In genomic region chr17:27393432-27393831, GRCm38 (mm10) we compare ENCODE assay signal across 11 mouse cellular contexts.
DNase-seq lines count a peak whose midpoint lies in the region; ATAC-seq and TF ChIP-seq lines count a peak whose summit lies in the region.
"Had no signal": no experiment of that assay in that cellular context is flagged by ENCODE, and none has a peak within 500 bp of the region (broad histone marks: within the 10 kb centered on the region; RNA-seq: fewer than 3 reads in every experiment).

No protein-coding gene starts in this region.

- no peaks in the 10 kb centered on the region for H3K4me1 ChIP-seq in kidney, postnatal 0 days (replicated peaks; ENCODE audit: insufficient read depth, low read length)
- no peaks in the 10 kb centered on the region for H3K4me1 ChIP-seq in kidney, embryonic 16.5 days (ENCODE audit: insufficient read depth, low read length)
- no peaks in the 10 kb centered on the region for H3K4me1 ChIP-seq in thymus, adult 2 months (replicated peaks; ENCODE audit: control insufficient read depth, insufficient read depth, low read length)
- peaks cover 42% of the 10 kb centered on the region for H3K4me1 ChIP-seq in hindbrain, embryonic 12.5 days

- H3K27ac ChIP-seq in kidney, postnatal 0 days, result no peak overlapping the region
- H3K27ac ChIP-seq in kidney, embryonic 16.5 days (ENCODE audit: low read length), result no peak overlapping the region
- no peak overlapping the region for H3K27ac ChIP-seq in thymus, adult 2 months (ENCODE audit: control insufficient read depth, insufficient read depth, low read length)
- H3K27ac ChIP-seq in hindbrain, embryonic 12.5 days, result peak overlapping the region; percentile 35; the same call in 1 of the 2 replicates
- H3K27ac ChIP-seq: gastrocnemius, adult 2 months; kidney, embryonic 15.5 days had no signal

- peak; percentile 45 for TF ChIP-seq CTCF in kidney, postnatal 0 days (IDR thresholded peaks at IDR 0.05; ENCODE audit: low read depth)
- peak; percentile 15; the same call in 1 of the 2 replicates for TF ChIP-seq CTCF in thymus, adult 2 months (IDR thresholded peaks at IDR 0.05; ENCODE audit: borderline replicate concordance, control insufficient read depth, extremely low read depth, insufficient read depth, low read length, poor library complexity)

- no peaks in the 10 kb centered on the region for H3K27me3 ChIP-seq in kidney, postnatal 0 days (ENCODE audit: insufficient read depth, low read length)
- H3K27me3 ChIP-seq in kidney, embryonic 16.5 days (ENCODE audit: insufficient read depth, low read length), result no peaks in the 10 kb centered on the region
- H3K27me3 ChIP-seq in thymus, adult 2 months (ENCODE audit: control insufficient read depth, insufficient read depth, low read length), result no peaks in the 10 kb centered on the region
- H3K27me3 ChIP-seq in hindbrain, embryonic 12.5 days, result no peaks in the 10 kb centered on the region
- H3K27me3 ChIP-seq: kidney, embryonic 15.5 days had no signal

- DNase-seq in kidney, postnatal 0 days (ENCODE audit: low spot score), result no peak
- DNase-seq in thymus, adult 2 months, result no peak
- DNase-seq in thymus, postnatal 14 days, result no peak
- DNase-seq in Muller cell, postnatal 12 days (ENCODE audit: inconsistent ontology term), result no peak
- DNase-seq in thymus, postnatal 0 days (ENCODE audit: low spot score), result no peak
- DNase-seq: lung, adult 18-20 months had no signal

- H3K9ac ChIP-seq in kidney, postnatal 0 days (ENCODE audit: low read depth, low read length), result no peak overlapping the region
- no peak overlapping the region for H3K9ac ChIP-seq in kidney, embryonic 16.5 days (replicated peaks; ENCODE audit: low read length)
- no peak overlapping the region for H3K9ac ChIP-seq in hindbrain, embryonic 12.5 days
- H3K9ac ChIP-seq: kidney, embryonic 15.5 days had no signal

- H3K4me3 ChIP-seq in kidney, postnatal 0 days (replicated peaks; ENCODE audit: low read depth, low read length), result no peak overlapping the region
- H3K4me3 ChIP-seq in kidney, embryonic 16.5 days (ENCODE audit: low read length), result no peak overlapping the region
- H3K4me3 ChIP-seq in thymus, adult 2 months (ENCODE audit: control insufficient read depth, insufficient read depth, low read length), result no peak overlapping the region
- H3K4me3 ChIP-seq in hindbrain, embryonic 12.5 days, result no peak overlapping the region
- H3K4me3 ChIP-seq: gastrocnemius, adult 2 months; kidney, embryonic 15.5 days had no signal

- no peaks in the 10 kb centered on the region for H3K9me3 ChIP-seq in kidney, postnatal 0 days (replicated peaks; ENCODE audit: low read length)
- no peaks in the 10 kb centered on the region for H3K9me3 ChIP-seq in kidney, embryonic 16.5 days (ENCODE audit: low read length)
- H3K9me3 ChIP-seq in hindbrain, embryonic 12.5 days (replicated peaks), result no peaks in the 10 kb centered on the region
- H3K9me3 ChIP-seq: kidney, embryonic 15.5 days had no signal

- no peak for TF ChIP-seq POLR2A in thymus, adult 2 months (IDR thresholded peaks at IDR 0.05; ENCODE audit: control insufficient read depth, extremely low read depth, insufficient read depth, low read length, poor library complexity)

- WGBS in kidney, postnatal 0 days, result 85% methylated on average over 4 of the region's 4 CpGs
- 85% methylated on average over 4 of the region's 4 CpGs for WGBS in kidney, embryonic 16.5 days
- 92% methylated on average over 4 of the region's 4 CpGs for WGBS in thymus, adult 2 months
- 86% methylated on average over 4 of the region's 4 CpGs for WGBS in hindbrain, embryonic 12.5 days

- no peaks in the 10 kb centered on the region for H3K36me3 ChIP-seq in kidney, postnatal 0 days (ENCODE audit: insufficient read depth, low read length)
- H3K36me3 ChIP-seq in kidney, embryonic 16.5 days (ENCODE audit: insufficient read depth, low read length), result no peaks in the 10 kb centered on the region
- H3K36me3 ChIP-seq in thymus, adult 2 months (ENCODE audit: control insufficient read depth, insufficient read depth, low read length), result no peaks in the 10 kb centered on the region
- H3K36me3 ChIP-seq in hindbrain, embryonic 12.5 days, result no peaks in the 10 kb centered on the region
- H3K36me3 ChIP-seq: kidney, embryonic 15.5 days had no signal

- no peak for ATAC-seq in kidney, postnatal 0 days (replicated peaks; ENCODE audit: low FRiP score, low read depth)
- no peak for ATAC-seq in kidney, embryonic 16.5 days (ENCODE audit: low FRiP score, low TSS enrichment)
- 0 out of 2 replicates have a peak, but pooled peaks have one; percentile 7 for ATAC-seq in hindbrain, embryonic 12.5 days (ENCODE audit: low FRiP score)
- no peak for ATAC-seq in activated CD4-positive, CD25-positive, alpha-beta regulatory T cell, adult 4 months

- no peak overlapping the region for H3K4me2 ChIP-seq in kidney, postnatal 0 days (ENCODE audit: low read length)
- H3K4me2 ChIP-seq in kidney, embryonic 16.5 days (replicated peaks; ENCODE audit: low read depth, low read length), result no peak overlapping the region
- H3K4me2 ChIP-seq in hindbrain, embryonic 12.5 days (replicated peaks), result no peak overlapping the region
- H3K4me2 ChIP-seq: kidney, embryonic 15.5 days had no signal
